7 mouse cellular contexts compared by ENCODE assay signal in the genomic region with DNA sequence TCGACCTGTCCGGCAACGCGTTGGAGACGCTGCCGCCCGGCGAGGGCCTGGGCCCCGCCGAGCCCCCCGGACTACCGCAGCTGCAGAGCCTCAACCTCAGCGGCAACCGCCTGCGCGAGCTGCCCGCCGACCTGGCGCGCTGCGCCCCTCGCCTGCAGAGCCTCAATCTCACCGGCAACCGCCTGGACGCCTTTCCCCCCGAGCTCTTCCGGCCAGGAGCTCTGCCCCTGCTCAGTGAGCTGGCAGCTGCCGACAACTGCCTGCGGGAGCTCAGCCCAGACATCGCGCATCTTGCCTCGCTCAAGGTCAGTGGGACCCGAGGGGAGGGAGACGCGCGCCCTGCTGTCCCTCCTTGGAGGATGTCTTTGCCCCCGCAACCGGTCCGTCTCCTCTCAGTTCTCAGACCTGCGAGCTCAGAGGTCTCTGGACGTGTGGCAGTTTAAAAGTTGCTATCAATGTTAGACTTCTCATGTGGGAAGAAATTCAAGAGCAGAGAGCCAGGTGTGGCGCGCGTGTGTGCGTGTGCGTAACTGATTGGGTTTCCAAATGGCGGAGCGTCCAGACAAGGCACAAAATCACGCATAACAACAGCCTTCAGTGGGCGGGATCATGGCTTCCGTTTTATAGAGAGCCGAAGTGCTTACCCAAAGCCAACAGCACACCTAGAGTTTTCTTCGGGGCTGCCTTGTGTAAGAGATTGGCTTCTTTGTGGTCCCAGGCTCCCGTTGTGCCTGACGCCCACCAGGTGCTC. TPM values are rescaled to one million over a fixed set of nuclear protein-coding genes. Genes with fewer than 3 reads are reported as not detected.
DNase-seq lines count a peak whose midpoint lies in the region; ATAC-seq and TF ChIP-seq lines count a peak whose summit lies in the region.

No protein-coding gene starts in this region.

- peak overlapping the region; percentile 98 for H3K4me2 ChIP-seq in heart, embryonic 14.5 days (ENCODE audit: low read length)
- H3K4me2 ChIP-seq in liver, embryonic 12.5 days: peak overlapping the region; percentile 94

- H3K9me3 ChIP-seq in heart, embryonic 14.5 days (ENCODE audit: control insufficient read depth, low read length): no peaks in the 10 kb centered on the region
- H3K9me3 ChIP-seq in liver, embryonic 12.5 days (replicated peaks): no peaks in the 10 kb centered on the region

- H3K4me1 ChIP-seq in spleen, adult 2 months (ENCODE audit: control insufficient read depth, insufficient read depth, insufficient read length): peaks cover 18% of the 10 kb centered on the region
- H3K4me1 ChIP-seq in heart, embryonic 14.5 days (ENCODE audit: control insufficient read depth in 2 of 2, insufficient read depth in 2 of 2, low read length in 2 of 2): peaks cover 7 to 20% of the 10 kb centered on the region in 2 experiments; a peak in 3 of 4 replicates
- peaks cover 41% of the 10 kb centered on the region for H3K4me1 ChIP-seq in liver, embryonic 12.5 days

- 1% methylated on average over 55 of the region's 55 CpGs for WGBS in spleen, adult 2 months
- under 1% methylated on average over 55 of the region's 55 CpGs for WGBS in heart, embryonic 14.5 days
- under 1% methylated on average over 55 of the region's 55 CpGs for WGBS in liver, embryonic 12.5 days (ENCODE audit: insufficient replicate concordance)

- peak overlapping the region; percentile 95 for H3K9ac ChIP-seq in heart, embryonic 14.5 days (ENCODE audit: low read length)
- peak overlapping the region; percentile 94 for H3K9ac ChIP-seq in liver, embryonic 12.5 days

- no peak for DNase-seq in spleen, adult 2 months (ENCODE audit: low read depth in 1 of 2, low spot score in 2 of 2)
- no peak for DNase-seq in spleen, adult 12 weeks (ENCODE audit: low spot score)
- peak; percentile 24 for DNase-seq in adrenal gland, postnatal 25 days
- peak; percentile 7 for DNase-seq in retina, embryonic 14.5 days (ENCODE audit: low spot score)
- DNase-seq in urinary bladder, postnatal 14 days (ENCODE audit: low spot score): no peak

- H3K4me3 ChIP-seq in spleen, adult 2 months (ENCODE audit: extremely low read depth, insufficient read depth, insufficient read length): peak overlapping the region; percentile 93
- H3K4me3 ChIP-seq in heart, embryonic 14.5 days (ENCODE audit: control insufficient read depth in 1 of 2, insufficient read depth in 1 of 2, low read depth in 1 of 2, low read length in 2 of 2): peak overlapping the region; percentile 93 to 98
- peak overlapping the region; percentile 100 for H3K4me3 ChIP-seq in liver, embryonic 12.5 days

- H3K36me3 ChIP-seq in spleen, adult 2 months (ENCODE audit: control insufficient read depth, insufficient read depth, low read length): peaks cover 11% of the 10 kb centered on the region
- peaks cover 37% of the 10 kb centered on the region for H3K36me3 ChIP-seq in heart, embryonic 14.5 days (ENCODE audit: control insufficient read depth, insufficient read depth, low read length)
- H3K36me3 ChIP-seq in liver, embryonic 12.5 days: peaks cover 44% of the 10 kb centered on the region

- no peak for TF ChIP-seq CTCF in spleen, adult 2 months (IDR thresholded peaks at IDR 0.05; ENCODE audit: extremely low read depth, insufficient read depth, insufficient read length, insufficient replicate concordance)

- H3K27me3 ChIP-seq in spleen, adult 2 months (ENCODE audit: control insufficient read depth, insufficient read depth, low read length): no peaks in the 10 kb centered on the region; the same call in 1 of the 2 replicates
- H3K27me3 ChIP-seq in heart, embryonic 14.5 days (ENCODE audit: control insufficient read depth, insufficient read depth, low read length): no peaks in the 10 kb centered on the region
- no peaks in the 10 kb centered on the region for H3K27me3 ChIP-seq in liver, embryonic 12.5 days (replicated peaks)

- no peak for TF ChIP-seq POLR2A in spleen, adult 2 months (IDR thresholded peaks at IDR 0.05; ENCODE audit: low read depth, low read length)

- no peak for ATAC-seq in heart, embryonic 14.5 days (ENCODE audit: insufficient number of reproducible peaks, insufficient read depth, low FRiP score, low read depth)
- ATAC-seq in liver, embryonic 12.5 days: 0 out of 2 replicates have a peak, but pooled peaks have one; percentile 0

- H3K27ac ChIP-seq in spleen, adult 2 months (ENCODE audit: insufficient read depth, low read length): no peak overlapping the region
- peak overlapping the region; percentile 10 to 70; a peak in 3 of 4 replicates for H3K27ac ChIP-seq in heart, embryonic 14.5 days (replicated peaks in 1 of 2; ENCODE audit: control insufficient read depth in 1 of 2, insufficient read depth in 1 of 2, low read depth in 2 of 2, low read length in 2 of 2)
- peak overlapping the region; percentile 86 for H3K27ac ChIP-seq in liver, embryonic 12.5 days

RNA-seq across cellular contexts. Expression of gene Lrrc47, which starts 0.8 kb away (rescaled TPM):
- polyA plus RNA-seq in spleen, adult 2 months (2012; rRNA removed): 47.2 and 71.0 TPM in 2 replicates
- total RNA-seq in adrenal gland, postnatal 25 days (2021): 54.7 and 56.0 TPM in 2 replicates
- polyA plus RNA-seq in heart, embryonic 14.5 days (2014; fragmentation: Nextera tagmentation; extraction: Ambion mirVana): 8.6 and 11.6 TPM in 2 replicates
- 36.0 and 38.6 TPM in 2 replicates for polyA plus RNA-seq in liver, embryonic 12.5 days (2016; fragmentation: Nextera tagmentation; extraction: Ambion mirVana)

RNA-seq across cellular contexts. Expression of gene Smim1, which starts 13.7 kb away (rescaled TPM):
- 30.5 and 36.3 TPM in 2 replicates for polyA plus RNA-seq in spleen, adult 2 months (2012; rRNA removed)
- 31.3 and 64.1 TPM in 2 replicates for total RNA-seq in adrenal gland, postnatal 25 days (2021)
- 59.5 and 73.1 TPM in 2 replicates for polyA plus RNA-seq in heart, embryonic 14.5 days (2014; fragmentation: Nextera tagmentation; extraction: Ambion mirVana)
- 440 and 457 TPM in 2 replicates for polyA plus RNA-seq in liver, embryonic 12.5 days (2016; fragmentation: Nextera tagmentation; extraction: Ambion mirVana)

RNA-seq across cellular contexts. Expression of gene Ccdc27, which starts 30.2 kb away (rescaled TPM):
- polyA plus RNA-seq in spleen, adult 2 months (2012; rRNA removed): not detected in 2 replicates
- total RNA-seq in adrenal gland, postnatal 25 days (2021): not detected in 2 replicates
- polyA plus RNA-seq in heart, embryonic 14.5 days (2014; fragmentation: Nextera tagmentation; extraction: Ambion mirVana): not detected in 2 replicates
- 0.06 and 0.13 TPM in 2 replicates for polyA plus RNA-seq in liver, embryonic 12.5 days (2016; fragmentation: Nextera tagmentation; extraction: Ambion mirVana)

RNA-seq across cellular contexts. Expression of gene Cep104, which starts 37.3 kb away (rescaled TPM):
- polyA plus RNA-seq in spleen, adult 2 months (2012; rRNA removed): 8.6 and 9.6 TPM in 2 replicates
- total RNA-seq in adrenal gland, postnatal 25 days (2021): 29.1 and 31.1 TPM in 2 replicates
- polyA plus RNA-seq in heart, embryonic 14.5 days (2014; fragmentation: Nextera tagmentation; extraction: Ambion mirVana): 13.7 and 14.3 TPM in 2 replicates
- polyA plus RNA-seq in liver, embryonic 12.5 days (2016; fragmentation: Nextera tagmentation; extraction: Ambion mirVana): 11.9 and 12.0 TPM in 2 replicates

RNA-seq across cellular contexts. Expression of gene Dffb, which starts 37.4 kb away (rescaled TPM):
- polyA plus RNA-seq in spleen, adult 2 months (2012; rRNA removed): 23.1 and 33.5 TPM in 2 replicates
- 3.8 and 9.4 TPM in 2 replicates for total RNA-seq in adrenal gland, postnatal 25 days (2021)
- polyA plus RNA-seq in heart, embryonic 14.5 days (2014; fragmentation: Nextera tagmentation; extraction: Ambion mirVana): 6.3 and 6.8 TPM in 2 replicates
- 11.6 and 12.4 TPM in 2 replicates for polyA plus RNA-seq in liver, embryonic 12.5 days (2016; fragmentation: Nextera tagmentation; extraction: Ambion mirVana)

Comparison
In these comparisons a context has a peak if more than half of its experiments do, and no peak if none do; other contexts are left out.
1. DNase-seq: peak in adrenal gland, postnatal 25 days (single experiment) and retina, embryonic 14.5 days (single experiment); none in spleen, adult 2 months (0 of 2), spleen, adult 12 weeks (single experiment) and urinary bladder, postnatal 14 days (single experiment).
2. Peak in every context shown above with its lines, with median percentiles within 50 percentile points of each other: H3K4me3 ChIP-seq.